Mouse (Mus musculus): ENCODE results near the gene Krt5.
"Not testable (repeated sequence)": the region's sequence is repeated elsewhere in the genome, so short reads cannot be mapped to it uniquely, and the experiment has no call there.

The Krt5 gene

DNA sequence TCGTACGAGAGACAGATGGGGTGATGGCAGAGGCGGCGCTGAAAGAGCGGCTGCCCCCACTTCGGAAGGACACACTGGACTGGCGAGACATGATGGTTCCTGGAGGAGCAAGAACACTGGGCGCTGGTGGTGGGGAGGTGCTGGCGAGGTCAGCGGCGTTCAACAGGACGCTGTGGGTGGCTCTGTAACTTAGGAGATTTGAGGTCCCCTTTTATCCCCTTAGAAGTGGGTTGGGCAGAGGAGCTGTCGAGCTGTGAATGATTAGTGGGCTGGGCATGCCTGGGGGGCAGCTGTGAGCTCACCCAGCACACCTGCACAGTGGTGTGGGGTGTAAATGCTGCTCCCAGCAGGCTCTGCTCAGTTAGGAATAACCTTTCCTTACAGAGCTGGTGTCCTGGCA is at the start of gene Krt5:
TSS of gene Krt5 (minus strand) at position 179 of the 400 bp plus-strand sequence.
- in situ Hi-C loops (cut with MboI, MseI) = no loop called here

DNA sequence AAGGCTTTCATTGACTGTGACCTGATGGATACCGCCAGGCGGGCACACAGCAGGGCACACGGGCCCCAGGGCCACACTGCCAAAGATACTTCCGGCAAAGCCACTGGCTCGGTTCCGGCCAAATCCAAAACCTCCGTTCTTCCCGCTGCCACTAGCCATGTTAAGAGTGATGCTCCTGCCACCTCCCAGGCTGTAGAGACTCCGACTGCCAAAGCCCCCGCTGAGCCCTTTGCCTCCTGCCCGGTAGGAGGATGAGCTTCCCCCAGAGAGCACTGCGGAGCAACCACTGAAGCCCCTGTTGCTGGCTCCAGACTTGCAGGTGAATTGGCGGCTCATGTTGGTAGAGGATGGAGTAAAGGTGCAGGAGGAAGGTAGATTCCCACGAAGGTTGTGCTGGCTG is 30.0 kb upstream of the Krt5 start, which contains the start of gene Krt71:
TSS of gene Krt71 (minus strand) at position 399 of the 400 bp plus-strand sequence.
- in situ Hi-C loops (cut with MboI, MseI) = no loop called here

DNA sequence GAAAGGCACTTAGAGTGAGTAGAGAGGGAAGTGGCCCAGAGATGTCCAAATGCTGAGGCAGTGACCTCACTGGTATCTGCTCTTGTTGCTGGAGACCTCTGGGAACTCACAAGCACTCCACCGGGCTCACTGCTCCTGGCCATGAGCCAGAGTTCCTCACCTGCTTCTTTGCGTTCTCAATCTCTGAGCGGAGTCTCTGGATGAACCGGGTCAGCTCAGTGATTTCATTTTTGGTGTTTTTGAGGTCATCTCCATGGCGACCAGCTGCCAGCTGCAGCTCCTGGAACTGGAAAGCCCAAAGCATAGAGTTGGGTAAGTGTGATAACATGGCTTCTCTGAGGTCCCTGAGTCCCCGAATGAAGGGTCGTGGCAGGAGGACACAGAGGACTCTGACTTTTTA is 25.1 kb upstream of the Krt5 start:
- in situ Hi-C loops (cut with MboI, MseI) = no loop called here

DNA sequence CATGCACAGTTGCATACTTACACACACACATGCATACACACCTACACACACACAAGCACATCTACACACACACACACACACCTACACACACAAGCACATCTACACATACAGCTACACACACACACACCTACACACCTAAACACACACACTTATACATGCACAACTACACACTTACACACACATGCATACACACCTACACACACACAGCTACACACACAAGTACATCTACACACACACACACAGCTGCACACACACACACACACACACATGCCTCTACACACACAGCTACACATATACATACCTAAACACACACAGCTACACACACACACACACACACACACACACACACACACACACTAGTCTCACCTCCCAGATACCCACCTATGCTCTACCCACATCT is 18.0 kb upstream of the Krt5 start:
- in situ Hi-C loops (cut with MboI, MseI) = no loop called here

DNA sequence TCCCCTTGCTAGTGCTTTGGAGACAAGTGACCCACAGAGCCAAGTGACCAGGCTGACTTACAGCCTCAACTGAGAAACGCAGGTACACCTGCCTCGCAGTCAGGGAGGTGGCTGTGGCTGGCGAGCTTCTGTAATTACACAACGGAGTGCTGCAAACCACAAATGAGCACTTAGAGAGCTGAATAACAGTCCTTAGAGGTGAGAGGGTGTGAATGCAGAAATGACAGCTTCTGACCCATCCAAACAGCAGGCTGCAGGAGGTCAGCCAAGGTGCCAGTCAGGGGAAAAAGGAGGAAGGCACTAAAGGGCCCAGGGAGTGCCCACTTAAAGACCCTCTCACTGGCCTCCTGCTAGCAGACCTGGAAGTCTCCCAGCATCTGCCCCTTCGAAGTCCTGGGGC is 12.0 kb upstream of the Krt5 start:
- in situ Hi-C loops (cut with MboI, MseI) = no loop called here

DNA sequence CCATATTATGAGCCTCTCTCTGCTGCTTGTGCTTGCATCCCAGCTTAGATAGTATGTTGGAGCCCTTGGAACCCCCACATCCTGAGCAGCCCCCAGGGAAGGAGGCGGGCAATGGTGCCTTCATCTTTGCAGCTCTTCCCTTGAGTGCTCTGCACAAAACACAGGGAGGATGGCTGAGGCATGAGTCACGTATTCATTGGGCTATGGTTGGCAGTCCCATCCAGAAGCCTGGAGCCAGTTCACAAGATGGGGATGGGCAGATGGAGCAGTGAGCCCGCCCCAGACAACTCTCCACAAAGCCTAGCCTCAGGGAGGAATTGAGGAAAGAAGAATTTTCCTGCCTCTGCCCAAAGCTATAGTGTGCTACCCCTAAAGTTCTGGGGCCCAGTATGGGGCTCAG is 3.1 kb upstream of the Krt5 start:
- in situ Hi-C loops (cut with MboI, MseI) = no loop called here

DNA sequence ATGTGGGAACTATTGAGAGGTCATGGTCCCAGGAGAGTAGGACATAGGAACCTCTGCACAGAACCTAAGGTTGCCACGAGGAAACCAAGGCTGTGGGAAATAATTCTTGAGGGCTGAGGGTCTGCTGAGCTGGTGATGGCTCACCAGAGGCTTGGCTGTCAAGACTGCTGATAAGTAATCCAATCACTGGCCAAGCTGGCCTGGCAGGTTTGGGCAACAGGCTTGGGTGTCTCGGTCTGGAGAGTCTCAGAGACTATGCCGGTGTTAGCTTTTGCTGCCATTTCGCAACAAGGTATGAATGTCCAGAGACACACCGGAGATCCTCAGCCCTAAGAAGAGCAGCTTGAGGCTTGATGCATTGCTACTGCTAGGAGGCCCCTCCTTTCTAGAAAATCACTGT is 1.7 kb upstream of the Krt5 start:
- in situ Hi-C loops (cut with MboI, MseI) = no loop called here

DNA sequence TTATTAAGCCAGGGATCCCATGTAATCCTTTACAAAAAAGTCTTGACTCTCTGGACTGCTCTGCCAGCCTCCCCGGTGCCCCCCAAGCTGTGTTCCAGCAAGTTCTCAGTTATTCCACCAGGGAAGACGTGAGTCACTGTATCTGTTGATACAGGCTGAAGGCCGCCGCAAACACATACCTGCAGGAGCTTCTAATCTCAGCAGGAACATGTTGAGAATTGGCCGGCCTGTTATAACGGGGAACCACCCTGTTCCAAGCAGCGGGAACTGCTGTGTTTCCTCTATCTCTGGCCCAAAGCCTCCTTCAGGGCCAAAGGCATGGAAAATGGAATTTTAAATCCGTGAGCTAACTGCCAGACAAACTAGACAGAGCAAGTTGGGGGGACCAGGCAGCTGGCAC is 1.0 kb upstream of the Krt5 start:
- in situ Hi-C loops (cut with MboI, MseI) = no loop called here

DNA sequence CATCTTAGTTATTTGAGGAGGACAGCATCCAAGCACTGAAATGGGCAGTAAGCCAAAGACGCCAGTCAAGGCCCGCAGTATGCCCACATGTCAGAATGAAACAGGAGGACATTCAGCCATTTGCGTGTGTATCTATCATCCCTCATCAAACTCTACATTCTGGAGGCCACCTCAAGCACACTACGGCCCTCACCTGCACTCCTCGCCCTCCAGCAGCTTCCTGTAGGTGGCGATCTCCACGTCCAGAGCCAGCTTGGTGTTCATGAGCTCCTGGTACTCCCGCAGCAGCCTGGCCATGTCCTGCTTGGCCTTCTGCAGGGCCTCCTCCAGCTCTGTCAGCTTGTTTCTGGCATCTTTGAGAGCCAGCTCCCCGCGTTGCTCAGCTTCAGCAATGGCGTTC is 4.0 kb downstream of the Krt5 start:
- in situ Hi-C loops (cut with MboI, MseI) = no loop called here

DNA sequence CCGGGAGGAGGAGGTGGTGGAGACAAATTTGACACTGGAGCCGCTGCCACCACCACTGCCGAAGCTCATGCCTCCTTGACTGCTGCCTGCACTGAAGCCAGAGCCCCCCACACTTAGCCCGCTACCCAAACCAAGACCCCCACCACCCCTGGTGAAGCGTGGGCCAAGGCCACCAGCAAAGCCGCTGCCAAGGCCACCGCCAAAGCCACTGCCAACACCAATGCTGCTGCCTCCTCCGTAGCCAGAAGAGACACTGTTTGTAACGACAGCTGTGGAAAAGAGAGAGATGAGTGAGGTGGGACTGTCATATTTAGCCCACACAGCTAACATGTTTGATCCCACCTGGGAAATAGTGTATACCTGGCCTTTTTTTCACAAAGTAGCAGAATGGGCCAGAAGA is 5.2 kb downstream of the Krt5 start:
- in situ Hi-C loops (cut with MboI, MseI) = no loop called here

DNA sequence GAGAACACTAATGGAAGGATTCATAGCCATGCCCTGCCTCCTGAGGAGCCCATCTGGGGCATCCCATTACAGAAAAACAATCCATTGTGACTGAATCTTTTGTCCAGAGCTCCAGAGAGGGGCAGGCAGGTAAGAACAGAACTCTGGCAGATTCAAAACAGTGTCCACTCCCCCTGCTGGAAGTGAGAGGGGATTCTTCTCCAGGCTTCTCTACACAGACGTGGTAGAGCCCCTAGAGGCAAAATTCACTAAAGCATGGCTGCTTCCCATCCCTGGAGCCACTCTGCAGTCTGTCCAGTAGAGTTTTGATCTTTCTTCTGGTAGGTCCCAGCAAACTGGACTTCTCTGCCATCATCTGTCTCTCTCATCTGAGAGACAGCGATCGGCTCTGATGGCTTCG is 8.6 kb downstream of the Krt5 start:
- in situ Hi-C loops (cut with MboI, MseI) = no loop called here

DNA sequence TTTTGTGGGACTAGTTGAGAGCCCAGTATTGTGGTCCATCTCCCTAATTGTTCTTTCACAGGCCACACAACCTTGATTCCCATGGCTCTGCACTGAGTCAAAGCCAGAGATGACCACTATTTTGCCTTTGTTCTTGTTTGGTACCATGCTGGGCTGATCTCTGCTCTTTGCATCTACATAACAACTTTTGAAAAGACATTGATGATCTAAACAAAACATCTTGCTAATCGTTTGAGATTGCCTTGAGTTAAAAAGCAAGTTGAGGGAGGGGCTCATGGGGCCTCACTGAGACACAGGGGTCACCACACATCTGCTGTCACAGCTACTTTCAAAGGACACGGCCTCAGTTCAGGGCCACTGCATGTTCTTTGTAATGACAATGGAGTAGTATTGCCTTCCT is 10.3 kb downstream of the Krt5 start:
- in situ Hi-C loops (cut with MboI, MseI) = no loop called here

DNA sequence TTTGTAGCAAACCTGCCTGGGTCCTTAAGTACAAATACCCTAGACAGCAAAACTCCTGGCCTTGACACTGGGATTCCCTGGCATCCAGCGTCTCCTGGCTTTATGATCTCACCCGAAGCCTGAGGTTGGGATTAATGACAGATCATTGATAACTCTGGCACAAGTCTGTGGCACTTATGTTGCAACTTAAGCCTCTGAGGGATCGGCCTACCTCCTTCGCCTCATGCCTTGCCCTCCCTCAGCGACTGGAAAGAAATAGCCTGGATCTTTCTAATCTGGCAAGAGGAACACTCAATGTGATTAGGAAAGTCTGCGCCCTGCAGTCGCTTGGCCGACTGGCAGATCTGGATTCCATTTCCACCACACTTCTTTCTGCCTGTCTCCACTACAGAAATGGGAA is 12.8 kb downstream of the Krt5 start:
- in situ Hi-C loops (cut with MboI, MseI) = no loop called here

DNA sequence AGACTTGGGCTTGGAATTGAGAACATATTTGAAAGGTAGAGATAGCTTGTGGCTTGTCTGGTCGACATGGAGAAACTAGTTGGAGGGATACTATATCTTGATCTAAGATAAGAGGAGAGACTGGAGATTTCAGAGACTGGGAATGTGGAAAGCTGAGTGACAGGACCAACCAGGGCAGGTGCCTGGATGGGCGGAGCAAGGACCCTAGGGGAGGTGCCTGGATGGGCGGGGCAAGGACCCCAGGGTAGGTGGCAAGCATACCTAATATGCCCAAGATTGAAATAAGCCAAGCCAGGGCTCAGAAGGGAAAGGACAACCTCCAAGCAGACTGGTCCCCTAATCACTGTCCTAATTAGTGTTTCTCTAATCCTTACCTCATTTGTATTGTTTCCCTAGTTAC is 13.5 kb downstream of the Krt5 start:
- in situ Hi-C loops (cut with MboI, MseI) = no loop called here

DNA sequence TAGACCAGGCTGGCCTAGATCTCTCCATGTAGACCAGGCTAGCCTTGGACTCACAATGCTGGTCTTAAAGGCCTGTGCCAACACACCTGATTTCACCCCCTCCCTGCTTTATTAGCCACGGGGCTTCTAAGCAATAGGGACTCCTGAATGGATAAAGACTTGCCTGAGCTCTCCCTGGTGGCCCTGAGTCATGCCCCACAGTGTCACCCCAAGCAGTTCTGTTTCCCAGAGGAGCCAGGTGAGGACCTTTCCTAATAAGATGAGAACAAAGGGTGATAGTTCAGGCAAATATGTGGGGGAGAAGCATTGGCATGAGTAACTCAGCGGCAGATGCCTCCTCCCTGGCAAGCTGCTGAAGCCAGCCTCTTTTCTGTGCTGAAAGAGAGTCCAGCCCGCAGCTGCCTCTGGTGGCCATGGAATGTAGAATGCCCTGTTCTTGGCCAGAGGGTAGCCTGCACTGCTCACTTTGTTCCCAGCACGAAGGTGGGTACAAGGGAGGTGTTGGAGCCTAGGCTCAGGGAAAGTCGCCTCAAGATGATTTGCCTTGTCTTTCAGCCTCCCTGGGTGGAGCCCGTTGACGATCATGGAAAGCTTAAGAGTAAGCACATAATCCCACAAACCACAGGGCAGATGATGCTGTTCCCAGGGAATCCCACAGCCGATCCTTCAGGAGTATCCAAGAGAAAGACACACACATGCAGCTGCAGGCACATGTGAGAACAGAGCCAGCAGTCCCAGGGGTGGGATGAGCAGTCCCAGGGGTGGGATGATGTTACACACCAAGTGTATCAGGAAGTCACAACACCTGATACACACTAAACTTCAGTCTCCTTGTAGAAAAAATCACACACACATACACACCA is 15.1 kb downstream of the Krt5 start:
- in situ Hi-C loops (cut with MboI, MseI) = no loop called here

DNA sequence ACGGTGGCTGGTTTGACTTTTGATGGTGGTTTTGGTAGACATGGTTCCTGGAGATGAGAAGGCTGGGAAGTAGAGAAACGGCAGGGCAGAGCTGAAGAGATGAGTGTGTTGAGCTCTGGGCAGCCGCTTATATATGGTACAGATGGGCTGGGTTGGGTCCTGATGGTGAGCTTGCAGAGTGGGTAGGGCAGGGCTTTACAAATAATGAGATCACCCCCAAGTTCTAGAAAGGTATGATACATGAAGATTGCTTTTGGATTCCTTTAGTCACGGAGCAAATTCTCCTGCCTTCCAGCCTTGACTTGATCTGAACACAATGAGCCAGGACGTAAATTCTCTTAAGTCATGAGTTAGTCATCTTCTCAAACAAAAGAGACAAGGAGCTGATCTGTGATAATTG is 18.5 kb downstream of the Krt5 start, which contains the start of gene Krt6a:
TSS of gene Krt6a (minus strand) at position 101 of the 400 bp plus-strand sequence.
- in situ Hi-C loops (cut with MboI, MseI) = no loop called here

DNA sequence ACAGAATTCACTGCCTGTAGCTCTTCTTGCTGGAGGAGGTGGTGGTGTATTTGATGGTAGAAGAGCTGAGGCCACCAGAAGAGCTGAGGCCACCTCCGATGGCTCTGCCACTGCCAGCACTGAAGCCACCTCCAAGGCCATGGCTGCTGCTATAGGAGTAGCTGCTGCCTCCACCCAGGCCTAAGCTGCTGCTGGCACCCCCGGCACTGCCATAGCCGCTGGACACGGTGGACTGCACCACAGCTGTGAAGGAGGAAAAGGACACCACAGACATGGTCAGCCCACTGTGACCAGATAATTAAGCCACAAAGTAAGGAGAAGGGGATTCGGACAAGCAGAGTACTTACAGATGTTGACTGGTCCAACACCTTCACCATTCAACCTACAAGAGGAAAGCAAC is 22.2 kb downstream of the Krt5 start:
- in situ Hi-C loops (cut with MboI, MseI) = not testable (repeated sequence)

DNA sequence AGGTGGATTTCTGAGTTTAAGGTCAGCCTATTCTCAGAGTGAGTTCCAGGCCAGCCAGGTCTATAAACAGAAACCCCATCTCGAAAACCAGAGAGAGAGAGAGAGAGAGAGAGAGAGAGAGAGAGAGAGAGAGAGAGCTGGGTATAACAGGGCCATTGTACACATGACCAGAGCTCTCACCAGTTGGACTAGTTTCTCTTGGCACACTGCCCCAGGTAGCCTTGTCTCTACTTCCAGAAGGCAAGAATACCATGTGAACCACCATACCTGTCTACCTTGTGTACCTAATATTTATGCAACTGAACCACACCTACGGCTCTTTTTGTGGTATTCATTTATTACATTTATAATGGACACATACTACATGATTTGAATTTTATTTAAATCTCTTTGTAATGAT is 24.5 kb downstream of the Krt5 start:
- in situ Hi-C loops (cut with MboI, MseI) = no loop called here

DNA sequence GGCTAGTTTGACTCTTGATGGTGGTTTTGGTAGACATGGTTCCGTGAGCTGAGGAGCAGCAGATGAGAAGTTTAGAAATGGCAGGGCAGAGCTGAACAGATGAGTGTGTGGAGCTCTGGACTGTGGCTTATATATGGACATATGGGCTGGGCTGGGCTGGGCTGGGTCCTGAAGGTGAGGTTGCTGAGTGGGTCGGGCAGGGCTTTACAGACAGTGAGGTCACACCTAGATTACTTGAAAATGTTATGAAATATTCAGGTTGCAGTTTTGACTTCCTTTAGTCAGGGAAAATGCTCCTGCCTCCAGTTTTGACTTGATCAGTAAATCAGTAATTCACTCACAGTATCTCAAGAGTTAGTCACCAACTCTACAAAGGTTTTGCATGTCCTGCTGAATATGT is 32.5 kb downstream of the Krt5 start, which contains the start of gene Krt6b:
TSS of gene Krt6b (minus strand) at position 101 of the 400 bp plus-strand sequence.
- in situ Hi-C loops (cut with MboI, MseI) = no loop called here

DNA sequence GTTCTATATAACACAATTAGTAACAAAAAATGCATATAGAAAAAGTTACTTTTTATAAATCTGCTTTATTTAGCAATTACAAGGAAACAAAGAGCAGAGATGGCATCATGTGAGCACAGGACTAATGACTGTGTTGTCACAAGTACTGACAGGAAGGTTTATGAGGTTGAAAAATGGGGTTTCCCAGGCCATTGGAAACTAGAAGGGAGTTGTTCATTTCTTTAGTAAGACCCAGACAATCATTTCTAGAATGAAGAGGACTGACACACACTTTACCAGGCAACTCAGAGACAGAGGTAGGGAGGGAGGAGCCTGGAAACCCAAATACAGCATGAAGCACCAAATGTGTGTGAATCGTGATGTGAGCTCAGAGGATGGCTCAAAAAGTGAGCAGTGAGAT is 36.7 kb downstream of the Krt5 start:
- in situ Hi-C loops (cut with MboI, MseI) = no loop called here

Data from T-helper 2 cell (primary cell).